Mouse (Mus musculus): ENCODE measurements around the gene Arl8a.

Arl8a gene

DNA sequence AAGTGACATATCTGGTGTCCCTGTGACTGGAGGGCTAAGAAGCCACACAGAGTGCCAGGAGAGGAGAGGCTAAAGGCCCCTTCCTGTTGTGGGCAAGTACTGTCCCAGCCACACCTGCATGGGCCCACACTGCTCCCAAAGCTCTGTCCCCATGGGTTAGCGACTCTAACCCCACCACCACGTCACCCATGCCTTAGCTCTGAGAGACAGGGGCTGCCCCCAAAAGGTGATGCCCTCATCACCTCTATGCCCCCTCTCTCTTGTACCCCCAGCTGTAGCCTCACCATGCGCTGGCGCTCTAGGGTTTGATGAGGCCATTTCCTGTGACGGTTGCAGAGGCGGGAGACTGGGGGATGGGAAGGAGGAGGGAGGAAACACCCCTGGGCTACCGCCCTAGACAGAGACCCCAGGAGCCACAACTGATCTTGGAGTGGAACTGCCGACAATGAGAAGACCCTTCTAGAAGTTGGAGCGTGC, 13.7 kb upstream of the Arl8a start:
- no peak for DNase-seq (ENCODE audit: extremely low spot score, low spot score)

DNA sequence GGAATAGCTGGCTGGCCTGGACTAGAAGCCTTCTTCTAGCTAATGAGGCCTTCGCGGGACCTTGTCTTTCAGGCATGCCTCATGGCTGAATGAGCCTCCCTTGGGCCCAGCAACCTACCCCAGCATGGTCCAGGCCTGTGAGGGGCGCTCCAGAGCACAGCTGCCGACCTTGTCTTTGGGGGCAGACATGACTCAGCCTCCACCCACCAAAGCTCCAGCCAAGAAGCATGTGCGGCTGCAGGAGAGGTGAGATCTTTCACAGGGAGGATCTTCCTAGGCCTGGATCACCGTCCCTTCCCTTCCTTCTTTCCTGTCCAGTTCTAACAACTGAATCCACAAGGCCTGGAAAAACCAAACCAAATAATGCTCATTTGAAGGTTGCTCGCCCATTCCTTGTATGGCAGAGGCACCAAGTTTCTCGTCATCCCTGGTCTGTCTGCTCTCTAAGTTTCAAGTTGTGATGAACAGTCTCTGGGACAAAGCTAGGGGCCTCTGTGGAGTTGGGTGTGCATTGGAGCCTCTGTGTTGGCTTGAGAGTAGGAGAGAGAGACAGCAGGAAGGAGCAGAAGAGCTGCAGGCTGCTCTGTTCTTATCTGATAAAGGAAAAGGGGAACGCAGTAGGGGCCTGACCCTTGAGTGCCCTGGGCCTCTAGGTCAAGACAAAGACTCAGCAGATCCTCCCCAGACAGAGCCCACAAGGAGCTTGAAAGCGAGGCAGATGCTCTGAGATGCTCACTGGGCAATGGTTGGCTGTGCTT, 12.8 kb upstream of the Arl8a start:
- DNase-seq (ENCODE audit: extremely low spot score, low spot score): no peak

DNA sequence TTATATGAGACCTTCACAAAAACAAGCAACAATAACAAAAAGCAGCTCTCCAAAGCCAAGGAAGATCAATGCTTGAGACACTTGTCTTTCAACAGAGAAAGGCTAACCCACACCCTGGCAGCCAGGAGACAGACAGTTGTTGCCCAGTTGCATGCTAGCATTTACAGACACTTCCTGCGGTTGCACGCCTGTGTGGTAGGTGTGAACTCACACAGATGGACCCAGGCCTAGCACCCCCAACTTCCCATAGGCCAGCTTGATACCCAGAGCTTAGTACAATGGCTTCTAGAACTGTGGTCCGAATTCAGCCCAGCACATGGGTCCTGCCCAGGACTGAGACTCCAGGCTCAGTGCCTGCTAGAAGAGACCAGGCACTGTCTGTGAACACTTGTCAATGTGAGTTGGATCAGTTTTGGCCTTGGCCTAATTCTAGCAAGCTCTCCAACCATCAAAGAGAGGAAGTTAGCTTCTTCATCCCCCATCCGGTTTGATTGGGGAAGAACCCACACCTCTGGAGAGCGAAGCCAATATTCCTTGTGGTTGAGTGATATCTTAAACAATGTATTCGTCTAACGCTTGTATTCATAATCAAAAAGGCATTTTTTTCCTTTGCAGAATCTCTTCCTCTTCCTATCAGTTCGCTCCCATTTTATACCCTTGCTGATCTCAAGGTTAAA, 11.4 kb upstream of the Arl8a start:
- DNase-seq (ENCODE audit: extremely low spot score, low spot score): no peak

DNA sequence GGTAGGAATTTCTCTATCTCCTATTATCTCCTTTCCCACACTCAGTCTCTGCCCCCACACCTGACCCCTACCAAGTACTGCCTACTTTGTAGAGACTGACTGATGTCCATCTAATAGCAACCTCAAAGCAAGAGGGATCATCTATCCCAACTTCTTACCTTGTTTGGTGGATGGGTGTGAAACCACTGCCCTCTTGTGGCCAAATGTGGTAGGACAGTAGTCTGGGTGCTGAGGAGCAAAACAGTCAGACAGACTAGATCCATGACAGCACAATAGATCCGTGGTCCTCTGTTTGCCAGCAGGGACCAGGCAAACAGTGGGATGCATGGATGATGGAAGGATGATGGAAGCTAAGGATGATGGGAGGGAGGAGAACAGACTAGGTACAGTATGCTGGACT, 10.1 kb upstream of the Arl8a start:
- peak; percentile 87 for DNase-seq (ENCODE audit: extremely low spot score, low spot score)

DNA sequence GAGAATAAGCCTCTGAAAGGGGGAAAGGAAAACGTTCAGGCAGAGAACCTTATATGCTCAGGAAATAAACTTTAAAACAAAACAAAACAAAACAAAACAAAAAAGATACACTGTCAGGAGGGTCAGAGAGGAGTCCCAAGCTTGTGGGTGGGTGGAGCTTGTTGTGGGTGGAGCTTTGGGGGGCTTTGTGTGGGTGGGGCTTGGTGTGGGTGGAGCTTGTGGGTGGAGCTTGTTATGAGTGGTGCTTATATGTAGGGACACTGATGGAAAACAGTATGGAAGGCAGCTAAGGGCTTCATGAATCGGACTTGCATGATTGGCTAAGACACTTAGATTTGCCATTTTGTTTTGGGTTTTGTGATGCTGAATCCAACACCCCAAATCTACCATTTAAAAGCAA, 6.7 kb upstream of the Arl8a start:
- DNase-seq (ENCODE audit: extremely low spot score, low spot score): no peak

DNA sequence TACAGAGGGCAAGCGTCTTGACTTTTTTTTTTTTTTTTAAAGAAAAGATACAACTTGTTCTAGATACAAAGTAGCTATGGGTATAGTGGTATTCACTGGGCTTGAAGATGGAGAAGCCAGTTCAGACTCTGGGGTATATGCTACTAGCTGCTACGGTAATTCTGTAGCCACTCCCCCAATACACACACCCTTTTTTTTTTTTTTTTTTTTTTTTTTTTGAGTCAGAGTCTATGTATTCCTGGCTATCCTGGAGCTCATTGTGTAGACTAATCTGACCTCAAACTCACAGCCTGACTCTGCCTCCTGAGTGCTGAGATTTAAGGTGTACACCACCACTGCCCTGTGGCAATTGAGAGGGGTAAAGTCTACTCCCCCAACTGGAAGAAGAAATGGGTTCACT, 4.2 kb upstream of the Arl8a start:
- DNase-seq (ENCODE audit: extremely low spot score, low spot score): no peak

DNA sequence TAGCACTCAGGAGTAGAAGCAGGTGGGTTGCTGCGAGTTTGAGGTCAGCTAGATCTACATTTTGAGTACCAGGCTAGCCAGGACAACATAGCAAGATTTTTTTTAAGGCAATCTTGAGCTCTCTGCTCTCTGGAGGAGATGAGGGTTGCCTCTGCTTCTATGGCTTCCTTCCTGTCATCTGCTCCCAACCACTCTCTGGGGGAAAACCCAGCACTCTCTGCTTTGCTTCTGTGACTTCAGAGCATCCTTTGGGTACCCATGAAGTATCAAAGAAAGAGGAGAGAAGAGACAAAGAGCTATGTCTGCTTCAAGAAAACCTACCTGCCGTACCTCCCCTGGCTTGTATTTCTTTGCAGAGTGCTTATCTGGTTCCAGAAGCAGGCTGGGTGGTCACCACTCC, 2.7 kb upstream of the Arl8a start:
- no peak for DNase-seq (ENCODE audit: extremely low spot score, low spot score)

DNA sequence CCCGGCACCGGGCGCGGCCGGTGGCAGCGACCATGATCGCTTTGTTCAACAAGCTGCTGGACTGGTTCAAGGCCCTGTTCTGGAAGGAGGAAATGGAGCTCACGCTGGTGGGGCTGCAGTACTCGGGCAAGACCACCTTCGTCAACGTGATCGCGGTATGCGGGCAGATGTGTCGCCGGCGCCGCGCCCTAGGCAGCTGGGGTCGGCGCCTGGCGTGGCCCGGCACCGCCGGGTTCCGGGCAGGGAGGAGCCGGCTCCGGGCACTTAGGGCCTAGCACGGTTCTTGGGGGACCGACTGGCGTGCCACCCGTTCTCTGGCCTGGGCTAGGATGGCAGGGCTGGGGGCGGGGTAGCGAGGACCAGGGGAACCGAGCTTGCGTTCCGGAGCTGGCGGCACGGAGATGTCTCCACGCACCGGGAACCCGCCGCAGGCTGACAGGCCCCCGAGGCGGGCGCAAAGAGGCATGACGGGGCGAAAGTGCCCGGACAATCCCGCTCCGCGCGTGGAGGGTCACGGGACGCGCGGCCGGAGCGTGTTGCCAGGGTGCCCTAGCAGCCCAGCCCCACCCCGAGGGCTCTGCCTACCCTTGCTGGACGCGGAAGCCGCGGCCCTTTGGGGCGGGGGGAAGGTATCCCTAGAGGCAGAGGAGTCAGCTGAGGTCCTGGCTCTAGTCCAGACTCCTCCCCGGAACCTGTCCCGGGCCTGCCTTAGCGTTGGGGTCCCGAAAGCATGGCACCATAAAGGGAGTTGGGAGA, 500 bp downstream of the Arl8a start:
- peak; percentile 80 for DNase-seq (ENCODE audit: extremely low spot score, low spot score)

DNA sequence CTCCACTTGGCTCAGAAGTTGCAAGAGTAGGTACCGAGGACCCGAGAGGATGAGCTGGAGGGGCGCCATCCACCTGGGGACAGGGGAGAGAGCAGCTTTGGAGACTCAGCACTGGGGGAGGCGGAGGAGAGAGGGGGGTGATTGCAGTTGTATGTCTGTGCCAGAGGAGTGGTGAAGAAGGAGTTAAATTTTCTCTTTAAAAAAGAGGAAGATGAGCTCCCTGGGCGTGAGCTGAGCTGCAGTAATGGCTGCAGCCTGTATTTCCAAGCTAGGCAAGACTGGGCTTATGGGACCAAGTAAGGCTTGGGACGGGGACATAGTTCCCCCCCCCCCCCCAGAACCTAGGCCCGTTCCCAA, 1.1 kb downstream of the Arl8a start:
- no peak for DNase-seq (ENCODE audit: extremely low spot score, low spot score)

DNA sequence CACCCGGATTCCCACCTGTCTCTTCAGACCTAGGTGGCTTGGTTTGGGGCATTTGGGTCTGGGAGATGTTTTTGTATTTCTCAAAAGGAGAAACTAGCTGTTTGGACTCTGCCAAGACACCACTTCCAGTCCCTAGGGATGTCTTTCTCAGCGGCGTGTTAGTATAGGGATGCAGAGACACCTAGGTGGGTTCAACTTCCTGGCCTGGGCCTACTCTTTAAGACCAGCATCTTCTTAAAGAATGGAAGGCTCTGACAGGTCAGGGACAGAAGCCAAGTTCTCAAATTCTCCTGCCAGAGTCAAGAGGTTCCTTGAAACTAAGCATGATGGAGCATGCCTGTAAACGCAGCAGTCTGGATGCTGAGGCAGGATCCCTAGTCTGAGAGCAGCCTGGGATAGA, 1.9 kb downstream of the Arl8a start:
- no peak for DNase-seq (ENCODE audit: extremely low spot score, low spot score)

DNA sequence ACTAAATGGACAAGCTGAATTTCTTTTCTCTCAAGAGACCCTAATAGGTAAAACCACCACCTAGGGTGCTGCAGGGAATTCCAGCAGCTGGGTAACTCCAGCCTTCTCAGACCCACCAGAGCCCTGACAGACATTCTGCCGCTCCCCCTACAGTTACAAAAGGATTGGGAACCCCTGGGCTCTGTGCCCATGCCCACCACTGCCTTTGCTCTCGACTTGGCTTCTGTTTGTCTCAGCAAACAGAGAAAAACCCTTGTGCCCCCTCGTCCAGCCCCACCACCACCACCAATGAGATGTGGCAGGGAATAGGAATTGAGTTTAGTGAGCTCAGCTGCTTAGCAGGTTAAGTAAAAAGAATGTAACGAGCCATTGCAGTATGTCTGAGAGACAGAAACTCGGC, 2.4 kb downstream of the Arl8a start:
- DNase-seq (ENCODE audit: extremely low spot score, low spot score): no peak

DNA sequence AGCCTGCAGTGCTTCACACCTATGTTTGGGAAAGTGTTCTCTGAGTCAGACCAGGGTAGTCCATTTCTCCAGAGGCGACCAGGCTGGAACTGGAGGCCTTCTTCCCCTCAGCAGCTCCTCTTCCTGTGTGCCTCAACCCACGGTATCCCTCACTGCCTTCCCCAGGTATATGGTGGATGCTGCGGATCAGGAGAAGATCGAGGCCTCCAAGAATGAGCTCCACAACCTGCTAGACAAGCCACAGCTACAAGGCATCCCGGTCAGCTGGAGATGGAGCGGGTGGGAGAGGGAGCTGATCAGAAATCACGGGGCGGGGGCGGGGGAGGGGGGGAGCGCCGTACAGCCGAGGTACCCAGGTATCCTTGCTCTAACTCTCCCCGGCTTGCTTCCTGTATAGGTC, 7.4 kb downstream of the Arl8a start:
- DNase-seq (ENCODE audit: extremely low spot score, low spot score): peak; percentile 43

DNA sequence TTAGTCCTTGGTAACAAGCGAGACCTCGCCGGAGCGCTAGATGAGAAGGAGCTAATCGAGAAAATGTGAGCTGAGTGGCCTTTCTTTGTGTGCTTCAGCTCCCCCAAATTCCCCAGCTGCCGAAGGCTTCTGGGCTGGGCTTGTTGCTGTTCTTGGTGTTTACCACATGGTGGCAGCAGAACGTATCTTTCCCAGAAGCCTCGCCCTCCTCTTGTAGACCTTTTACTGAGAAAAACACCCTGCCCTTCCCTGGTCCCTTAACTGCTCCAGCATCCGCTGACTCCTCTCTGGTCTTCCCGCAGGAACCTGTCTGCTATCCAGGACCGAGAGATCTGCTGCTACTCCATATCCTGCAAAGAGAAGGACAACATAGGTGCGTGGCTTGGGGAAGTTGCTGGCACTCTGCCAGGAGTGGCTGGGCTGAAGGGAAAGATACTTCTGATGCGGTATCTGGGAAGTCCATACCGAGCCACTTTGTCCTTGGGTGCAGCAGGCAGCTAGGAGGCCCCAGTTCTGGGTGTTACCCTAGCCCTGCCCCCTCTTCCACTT, 7.9 kb downstream of the Arl8a start:
- peak; percentile 74 for DNase-seq (ENCODE audit: extremely low spot score, low spot score)

DNA sequence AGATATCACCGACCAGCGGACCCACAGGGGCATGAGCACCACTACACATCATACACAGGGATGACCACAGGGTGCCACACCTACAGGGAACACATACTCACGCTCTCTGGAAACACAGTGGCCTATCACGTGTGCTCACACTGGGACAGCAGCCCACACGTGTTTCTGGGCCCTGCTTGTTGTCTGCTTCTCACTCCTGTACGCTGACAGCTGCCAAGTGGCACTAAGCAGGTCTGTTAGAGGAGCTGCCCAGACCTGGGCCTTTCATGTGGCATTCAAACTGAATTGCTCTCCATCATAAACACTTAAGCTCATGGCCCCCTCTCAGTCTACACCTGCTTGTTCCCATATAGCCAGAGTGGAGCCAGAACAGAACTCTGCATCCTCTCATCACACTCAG, 9.7 kb downstream of the Arl8a start:
- DNase-seq (ENCODE audit: extremely low spot score, low spot score): no peak

DNA sequence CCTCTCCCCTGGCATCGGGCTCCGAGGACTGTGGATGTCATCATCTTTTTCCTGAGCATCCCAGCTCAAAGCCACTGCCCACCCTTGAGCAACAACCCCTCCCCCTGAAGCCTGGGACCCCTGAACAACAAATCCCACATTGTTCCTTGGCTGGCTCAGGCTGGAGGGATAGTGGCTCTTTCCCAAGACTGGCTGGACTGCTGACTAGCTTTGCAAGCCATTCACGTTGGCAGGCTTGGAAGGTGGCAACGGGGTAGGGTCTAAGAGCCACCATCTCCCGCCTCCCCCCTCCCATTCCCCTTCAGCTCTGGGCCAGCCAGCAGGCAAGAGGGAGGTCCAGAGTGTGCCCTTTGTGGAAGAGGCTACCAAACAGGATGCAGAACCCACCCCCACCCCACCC, 12.0 kb downstream of the Arl8a start:
- DNase-seq (ENCODE audit: extremely low spot score, low spot score): no peak

DNA sequence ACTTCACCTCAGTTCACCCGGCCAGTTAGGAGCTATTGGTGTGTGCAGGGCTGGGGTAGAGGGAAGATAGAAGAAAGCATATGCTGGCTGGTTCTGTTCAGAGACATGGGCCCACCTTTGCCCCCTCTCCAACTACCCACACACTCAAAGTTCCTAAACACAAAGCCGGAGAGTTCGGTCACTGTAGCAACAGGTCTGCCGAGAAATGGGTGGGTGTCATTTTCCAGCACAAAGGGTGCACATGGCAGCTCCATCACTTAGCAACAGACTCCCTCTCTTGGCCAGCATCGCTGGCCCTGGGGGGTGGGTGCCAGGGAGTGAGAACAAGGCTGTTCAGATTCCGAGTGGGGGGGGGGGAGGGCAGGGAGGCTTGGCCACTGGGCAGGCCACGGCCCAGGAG, 12.4 kb downstream of the Arl8a start:
- no peak for DNase-seq (ENCODE audit: extremely low spot score, low spot score)

DNA sequence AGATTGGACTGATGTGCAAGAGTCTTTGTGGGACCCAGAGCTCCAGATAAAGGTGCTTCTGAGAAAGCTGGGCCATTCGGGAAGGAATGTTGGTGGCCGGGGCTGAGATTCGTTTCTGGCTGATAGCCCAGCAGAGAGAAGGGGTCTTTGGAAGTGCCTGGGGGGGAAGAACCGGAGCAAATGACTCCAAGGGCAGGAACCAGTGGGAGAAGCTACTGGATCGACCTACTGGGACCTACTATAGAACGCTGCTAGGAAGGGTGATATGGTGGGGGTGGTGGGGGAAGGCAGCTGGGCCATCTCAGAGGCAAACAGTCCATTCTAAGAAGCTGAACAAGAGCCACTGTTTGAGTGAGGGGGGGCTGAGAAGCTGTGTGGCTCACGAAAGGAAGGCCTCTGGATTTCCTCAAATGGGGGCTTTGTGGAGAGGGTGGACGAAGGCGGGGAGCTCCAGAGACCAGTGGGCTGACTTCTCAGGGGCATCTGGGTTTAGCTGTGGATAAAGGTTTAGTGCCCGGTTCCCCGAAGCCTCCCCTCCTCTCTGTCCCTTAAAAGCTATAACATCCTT, 13.0 kb downstream of the Arl8a start:
- no peak for DNase-seq (ENCODE audit: extremely low spot score, low spot score)

DNA sequence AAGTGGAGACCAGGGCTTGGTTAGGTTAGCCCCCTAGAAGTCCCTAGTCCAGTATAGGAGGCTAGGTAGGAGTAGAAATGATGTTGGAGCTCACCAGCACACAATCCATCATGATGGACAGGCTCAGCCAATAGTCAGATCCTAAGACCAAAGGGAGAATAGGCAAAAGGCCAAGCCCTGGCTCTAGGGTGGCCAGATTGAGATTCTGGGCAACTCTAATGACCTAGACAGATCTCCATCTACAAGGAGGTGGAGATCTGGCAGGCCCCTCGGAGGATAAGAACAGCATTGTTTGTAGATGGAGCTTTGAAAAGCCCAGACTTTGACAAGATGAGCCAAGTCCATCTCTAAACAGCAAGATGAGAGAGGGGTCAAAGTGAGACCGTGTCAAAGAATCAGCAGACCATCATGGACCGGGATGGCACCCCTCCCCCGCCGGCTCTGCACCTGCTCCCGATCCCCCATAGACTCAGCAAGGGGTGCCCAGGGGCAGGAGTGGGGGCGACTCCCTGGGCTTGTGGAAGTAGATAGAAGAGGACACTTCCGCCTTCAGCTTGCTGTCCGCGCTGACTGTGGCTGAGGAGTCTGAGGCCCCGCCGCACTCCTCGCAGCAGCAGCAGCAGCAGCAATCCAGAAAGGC, 13.9 kb downstream of the Arl8a start:
- no peak for DNase-seq (ENCODE audit: extremely low spot score, low spot score)

DNA sequence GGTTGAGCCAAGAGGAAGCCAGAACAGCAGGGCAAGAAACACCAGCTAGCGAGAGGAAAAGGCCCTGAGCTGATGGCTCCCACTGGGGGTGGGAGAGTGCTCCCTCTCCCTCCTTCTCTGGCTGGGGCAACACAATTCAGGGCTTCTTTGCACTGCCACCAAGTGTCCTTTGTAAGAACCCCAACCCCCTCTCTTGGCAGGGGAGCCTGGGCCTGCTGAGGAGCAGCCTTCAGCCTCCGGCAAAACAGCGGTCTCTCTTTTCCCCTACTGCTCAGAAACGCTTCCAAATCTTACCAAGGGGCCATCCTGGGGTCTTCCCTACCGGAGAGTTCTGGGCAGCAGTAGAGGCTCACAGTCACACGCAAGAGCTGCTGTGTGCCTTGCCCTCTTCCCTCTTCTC, 16.1 kb downstream of the Arl8a start:
- DNase-seq (ENCODE audit: extremely low spot score, low spot score): no peak

DNA sequence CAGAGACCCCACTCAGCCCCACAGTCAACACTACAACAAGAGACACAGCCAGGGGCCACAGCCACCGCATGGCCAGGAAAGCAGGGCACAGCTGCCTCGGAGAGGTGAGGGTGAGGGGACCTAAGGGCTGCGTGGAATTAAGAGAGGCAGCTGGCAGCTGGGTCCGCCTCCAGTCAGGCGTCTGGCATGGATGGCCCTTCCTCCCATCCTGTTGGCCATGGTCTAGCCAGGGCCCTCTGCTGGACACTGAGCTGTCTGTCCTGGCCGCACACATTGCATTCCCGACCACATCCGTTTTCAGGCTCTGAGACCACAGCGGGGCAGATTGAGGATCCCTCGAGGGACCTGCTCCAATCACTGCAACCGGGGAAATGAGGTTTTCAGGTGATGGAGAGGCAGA, 20.8 kb downstream of the Arl8a start, which contains the start of gene Gpr37l1:
Gene Gpr37l1, minus strand, starts transcription at position 247 of the 400 bp plus-strand sequence.
- no peak for DNase-seq (ENCODE audit: extremely low spot score, low spot score)
